Mouse (Mus musculus): Measurements from ENCODE around the gene Madd.

GRCm38 (mm10) chr2:91118647-91119046, 65.0 kb downstream of the Madd start:
- no peak for TF ChIP-seq CTCF (IDR thresholded peaks at IDR 0.05; ENCODE audit: extremely low read depth, insufficient read depth, low read length)
- TF ChIP-seq POLR2A (IDR thresholded peaks at IDR 0.05; ENCODE audit: extremely low read depth, insufficient read depth, low read length), result no peak

Measured in cortical plate, adult 2 months (tissue).